Mouse (Mus musculus) liver, embryonic 14.5 days (tissue): ENCODE results near the gene Dlgap1.

Source experiments
- CTCF ChIP-seq: IDR thresholded peaks from 2 replicates; pipeline ENCODE4 v1.5.1; 2016; ENCODE audit warnings: antibody characterized with exemption, low read depth, control low read depth
- EP300 ChIP-seq: IDR thresholded peaks from 2 replicates; pipeline ENCODE4 v1.6.1; 2016; ENCODE audit warnings: antibody characterized with exemption, low read depth

GRCm38 (mm10) chr17:70707819-70708140 lies 738.9 kb downstream of the Dlgap1 start:
- TF ChIP-seq CTCF: no peak
- no peak for TF ChIP-seq EP300
